Mouse (Mus musculus) E14TG2a.4 (cell line): Measurements from ENCODE around the gene Pfdn5.

Source experiments
- CTCF ChIP-seq: conservative IDR thresholded peaks from 2 replicates; pipeline ENCODE4 v1.5.1; 2014; ENCODE audit warnings: low read length
- POU5F1 ChIP-seq: IDR thresholded peaks from 2 replicates; pipeline ENCODE4 v1.6.1; 2014; ENCODE audit warnings: low read length, borderline replicate concordance

DNA sequence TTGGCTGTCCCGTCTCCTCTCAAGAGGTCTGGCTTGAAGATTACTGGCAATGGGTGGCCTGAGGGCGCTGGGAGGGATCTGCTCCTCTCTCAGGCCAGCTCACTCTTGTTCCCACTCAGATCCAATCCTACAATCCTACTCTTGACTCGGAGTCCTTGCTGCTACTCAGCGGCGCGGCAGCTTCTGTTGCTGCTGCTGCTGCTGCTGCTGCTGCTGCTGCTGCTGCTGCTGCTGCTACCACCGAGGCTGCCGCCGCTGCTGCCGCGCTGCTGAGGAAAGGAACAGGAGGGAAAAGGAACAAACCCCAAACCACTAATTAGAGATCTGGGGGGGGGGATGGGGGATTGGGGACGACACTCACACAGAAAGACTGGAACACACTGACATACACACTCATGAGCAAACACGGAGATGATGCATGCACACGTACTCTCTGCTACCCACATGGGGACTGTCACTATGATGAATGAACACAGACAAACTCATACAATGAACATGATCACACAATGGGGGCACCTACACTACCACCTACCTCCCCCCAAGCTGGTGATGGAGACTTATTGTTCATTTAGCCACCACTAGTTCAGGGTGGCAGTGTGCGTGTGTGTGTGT is 40.9 kb downstream of the Pfdn5 start, which contains the start of gene Sp7:
- no peak for TF ChIP-seq CTCF
- TF ChIP-seq POU5F1: no peak
